Mouse (Mus musculus): Measurements from ENCODE around the gene Bean1. TPM values are rescaled to one million over a fixed set of nuclear protein-coding genes. Genes with fewer than 3 reads are reported as not detected.
"Not testable (repeated sequence)": the region's sequence is repeated elsewhere in the genome, so short reads cannot be mapped to it uniquely, and the experiment has no call there.

The Bean1 gene
- polyA plus RNA-seq, 1 experiment: 23.0 TPM

DNA sequence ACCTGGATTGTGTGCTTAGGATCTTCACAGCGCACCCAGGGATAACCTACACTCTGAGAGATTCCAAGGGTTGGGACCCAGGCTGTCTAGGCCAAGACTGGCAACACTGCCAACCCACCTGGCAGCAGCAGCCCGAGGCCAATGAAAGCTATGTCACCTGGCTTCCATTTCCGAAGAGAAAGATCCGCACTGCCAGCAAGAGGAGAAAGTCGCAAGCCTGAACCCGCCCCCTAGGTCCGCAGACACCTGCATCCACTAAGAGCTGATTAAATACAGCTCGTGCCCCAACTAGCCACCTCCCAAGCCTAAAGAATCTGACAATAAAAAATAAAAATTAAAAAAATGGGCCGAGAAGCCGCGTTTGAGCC is 77.7 kb downstream of the Bean1 start:
- Histone ChIP-seq H3K27me3 (ENCODE audit: control insufficient read depth, insufficient read depth, low read length) (no peaks in the 10 kb centered on the region), H3K4me3 (replicated peaks; ENCODE audit: insufficient read depth, low read depth, low read length) (peak overlapping the region; percentile 74), H3K4me1 (ENCODE audit: control insufficient read depth, insufficient read depth, low read length) (peaks cover 4% of the 10 kb centered on the region; the same call in 1 of the 2 replicates), H3K27ac (ENCODE audit: insufficient read depth, low read length) (no peak overlapping the region)
- 2% methylated on average over 11 of the region's 11 CpGs for WGBS
- no peak for TF ChIP-seq CTCF (IDR thresholded peaks at IDR 0.05; ENCODE audit: borderline replicate concordance, insufficient read depth, low read depth, low read length)
- no peak for TF ChIP-seq POLR2A (IDR thresholded peaks at IDR 0.05; ENCODE audit: borderline replicate concordance, insufficient read depth, low read length)
- DNase-seq: peak; percentile 51 to 56

DNA sequence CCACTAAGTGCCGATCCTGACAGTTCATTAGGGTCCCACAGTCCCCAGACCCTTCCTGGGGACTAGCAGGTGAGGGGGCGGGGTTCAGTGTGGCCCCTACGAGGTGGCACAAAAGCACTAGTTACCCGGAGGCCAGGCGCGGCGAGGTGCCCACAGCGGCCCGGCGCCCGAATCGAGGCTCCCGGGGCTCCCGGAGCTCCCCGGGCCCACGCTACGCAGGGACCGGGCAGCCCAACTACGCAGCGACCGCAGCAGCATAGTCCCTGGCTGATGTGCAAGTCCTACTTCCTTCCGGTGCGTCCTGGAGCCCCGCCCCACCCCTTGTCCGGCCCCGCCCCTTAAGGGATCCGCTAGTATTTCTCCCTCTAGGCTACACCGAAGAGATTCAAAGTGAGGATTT is 78.0 kb downstream of the Bean1 start, which contains the start of gene Tk2:
Gene Tk2, minus strand, starts transcription at position 283 of the 400 bp plus-strand sequence.
- no peak for TF ChIP-seq CTCF (IDR thresholded peaks at IDR 0.05; ENCODE audit: borderline replicate concordance, insufficient read depth, low read depth, low read length)
- TF ChIP-seq POLR2A (IDR thresholded peaks at IDR 0.05; ENCODE audit: borderline replicate concordance, insufficient read depth, low read length): peak; percentile 52; the same call in 1 of the 2 replicates
- no peaks in the 10 kb centered on the region for H3K27me3 ChIP-seq (ENCODE audit: control insufficient read depth, insufficient read depth, low read length)
- H3K27ac ChIP-seq (ENCODE audit: insufficient read depth, low read length): no peak within 1 kb of the TSS
- peak; percentile 69 to 71 for DNase-seq
- WGBS: under 1% methylated on average over 28 of the region's 28 CpGs
- peaks cover 4% of the 10 kb centered on the region; the same call in 1 of the 2 replicates for H3K4me1 ChIP-seq (ENCODE audit: control insufficient read depth, insufficient read depth, low read length)
- H3K4me3 ChIP-seq (replicated peaks; ENCODE audit: insufficient read depth, low read depth, low read length): peak within 1 kb of the TSS; percentile 74

DNA sequence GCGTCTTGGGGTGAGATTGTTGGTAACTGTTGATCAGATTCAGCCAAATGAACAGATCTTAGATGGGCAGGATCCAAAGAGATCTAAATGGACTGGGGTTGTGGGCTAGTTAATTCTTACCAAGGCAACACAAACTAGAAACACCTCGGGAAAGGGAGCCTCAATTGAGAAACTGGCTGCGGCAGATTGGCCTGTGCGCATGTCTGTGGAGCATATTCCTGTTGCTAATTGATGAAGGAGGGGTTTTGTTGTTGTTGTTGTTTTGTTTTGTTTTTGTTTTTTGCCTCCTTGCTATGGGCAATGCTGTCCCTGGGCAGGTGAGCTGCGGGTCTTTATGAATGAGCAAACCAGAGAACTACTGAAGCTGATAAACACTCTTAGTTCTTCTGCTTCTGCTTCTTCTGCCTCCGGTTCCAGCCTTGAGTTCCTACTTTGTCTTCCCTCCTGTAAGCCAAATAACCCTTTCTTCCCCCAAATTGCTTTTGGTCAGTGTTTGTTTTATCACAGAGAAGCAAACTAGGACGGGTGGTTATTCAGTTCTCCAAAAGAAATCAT is 79.3 kb downstream of the Bean1 start:
- Histone ChIP-seq H3K27ac (ENCODE audit: insufficient read depth, low read length) (no peak overlapping the region), H3K4me3 (replicated peaks; ENCODE audit: insufficient read depth, low read depth, low read length) (no peak overlapping the region), H3K4me1 (ENCODE audit: control insufficient read depth, insufficient read depth, low read length) (peaks cover 4% of the 10 kb centered on the region; the same call in 1 of the 2 replicates), H3K27me3 (ENCODE audit: control insufficient read depth, insufficient read depth, low read length) (no peaks in the 10 kb centered on the region)
- WGBS: 89% methylated on average over 7 of the region's 7 CpGs
- no peak for DNase-seq
- TF ChIP-seq CTCF (IDR thresholded peaks at IDR 0.05; ENCODE audit: borderline replicate concordance, insufficient read depth, low read depth, low read length) (no peak), POLR2A (IDR thresholded peaks at IDR 0.05; ENCODE audit: borderline replicate concordance, insufficient read depth, low read length) (no peak)

DNA sequence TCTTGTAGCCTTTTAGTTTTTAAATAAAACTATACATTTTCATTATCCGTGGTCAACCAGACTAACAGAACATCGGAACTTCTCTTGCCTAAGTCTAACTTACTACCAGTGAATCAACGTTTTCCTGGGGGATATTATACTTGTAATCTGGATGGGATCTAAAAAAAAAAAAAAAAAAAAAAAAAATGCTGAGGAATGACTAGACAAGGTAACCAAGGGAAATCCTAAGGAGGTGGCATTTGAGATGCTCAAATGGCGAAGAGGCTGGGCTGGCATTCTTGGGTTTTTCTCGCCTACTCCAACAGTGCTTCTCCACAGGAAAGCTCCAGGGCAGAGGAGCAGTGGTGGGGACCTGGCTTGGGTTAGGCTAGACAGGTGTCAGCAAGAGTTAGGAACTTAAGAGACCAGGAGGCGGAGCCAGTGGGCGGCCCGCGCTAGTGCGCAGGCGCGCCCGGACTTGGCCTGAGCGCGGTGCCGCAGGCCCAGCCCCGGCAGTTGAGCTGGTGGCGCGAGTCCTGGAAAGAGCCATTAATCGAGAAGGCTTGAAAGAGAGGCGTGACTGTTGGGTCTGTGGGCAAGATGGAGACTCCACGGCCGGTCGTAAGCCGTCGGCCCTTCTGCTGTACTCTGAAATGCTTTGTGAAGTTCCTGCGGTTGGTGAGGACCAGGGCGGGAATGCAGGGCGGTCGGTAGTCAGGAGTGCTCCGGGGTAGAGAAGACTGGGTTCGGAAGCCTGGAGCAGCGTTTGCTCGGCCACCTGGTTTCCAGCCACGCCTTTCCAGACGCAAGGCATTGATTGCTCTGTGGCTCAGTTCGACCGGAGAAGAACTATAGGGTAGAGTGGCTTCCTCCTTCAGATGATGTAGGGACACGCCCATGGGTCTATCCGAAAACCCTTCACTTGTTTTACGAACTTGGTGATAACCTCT is 80.5 kb downstream of the Bean1 start, which contains the start of gene Cklf:
Gene Cklf, plus strand, starts transcription at position 423 of the 929 bp plus-strand sequence.
- TF ChIP-seq POLR2A (IDR thresholded peaks at IDR 0.05; ENCODE audit: borderline replicate concordance, insufficient read depth, low read length) (peak; percentile 30; the same call in 1 of the 2 replicates), CTCF (IDR thresholded peaks at IDR 0.05; ENCODE audit: borderline replicate concordance, insufficient read depth, low read depth, low read length) (peak; percentile 11; the same call in 1 of the 2 replicates)
- Histone ChIP-seq H3K4me1 (ENCODE audit: control insufficient read depth, insufficient read depth, low read length) (peaks cover 4% of the 10 kb centered on the region; the same call in 1 of the 2 replicates), H3K27me3 (ENCODE audit: control insufficient read depth, insufficient read depth, low read length) (no peaks in the 10 kb centered on the region), H3K4me3 (replicated peaks; ENCODE audit: insufficient read depth, low read depth, low read length) (peak within 1 kb of the TSS; percentile 73), H3K27ac (ENCODE audit: insufficient read depth, low read length) (no peak within 1 kb of the TSS)
- 5% methylated on average over 41 of the region's 41 CpGs for WGBS
- peak; percentile 78 to 80 for DNase-seq

DNA sequence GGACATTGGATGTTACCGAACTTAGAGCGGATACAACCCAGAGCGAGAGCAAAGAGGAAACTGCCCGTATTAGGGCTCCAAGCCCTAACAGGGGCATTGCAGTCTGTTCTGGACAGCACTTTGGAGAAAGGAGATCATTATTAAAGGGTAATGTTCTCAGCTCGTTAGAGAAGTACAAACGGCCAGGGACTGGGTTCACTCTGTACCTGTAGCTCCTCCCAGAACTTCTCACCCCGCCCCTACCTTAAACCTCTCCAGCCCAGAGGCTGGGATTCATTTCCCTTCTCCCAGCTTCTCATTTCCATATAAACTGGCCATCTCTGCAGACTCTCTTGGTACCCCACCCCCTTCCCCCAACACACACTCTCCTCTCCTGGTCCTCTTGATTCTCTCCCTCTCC is 81.2 kb downstream of the Bean1 start:
- Histone ChIP-seq H3K4me3 (replicated peaks; ENCODE audit: insufficient read depth, low read depth, low read length) (peak overlapping the region; percentile 28), H3K27me3 (ENCODE audit: control insufficient read depth, insufficient read depth, low read length) (no peaks in the 10 kb centered on the region), H3K27ac (ENCODE audit: insufficient read depth, low read length) (no peak overlapping the region), H3K4me1 (ENCODE audit: control insufficient read depth, insufficient read depth, low read length) (peaks cover 4% of the 10 kb centered on the region; the same call in 1 of the 2 replicates)
- TF ChIP-seq POLR2A (IDR thresholded peaks at IDR 0.05; ENCODE audit: borderline replicate concordance, insufficient read depth, low read length) (no peak), CTCF (IDR thresholded peaks at IDR 0.05; ENCODE audit: borderline replicate concordance, insufficient read depth, low read depth, low read length) (no peak)
- WGBS: under 1% methylated on average over 7 of the region's 7 CpGs
- DNase-seq: no peak

DNA sequence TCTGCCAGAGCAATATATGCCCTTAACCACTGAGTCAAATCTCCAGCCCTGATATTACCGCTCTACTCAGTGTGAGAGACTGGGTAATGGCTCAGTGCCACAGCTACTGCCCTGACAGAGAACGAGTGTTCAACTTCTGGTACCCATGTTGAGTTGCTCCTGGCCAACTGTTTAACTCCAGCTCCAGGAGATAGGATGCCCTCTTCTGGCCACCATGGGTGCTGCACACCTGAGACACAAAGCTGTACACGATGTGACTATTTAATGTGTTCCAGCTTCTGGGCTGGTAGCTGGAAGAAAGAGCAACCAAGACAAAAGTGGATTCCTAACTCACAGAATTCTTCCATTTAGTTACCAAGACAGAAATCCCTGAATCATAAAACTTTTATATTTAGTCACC is 82.8 kb downstream of the Bean1 start:
- Histone ChIP-seq H3K27ac (ENCODE audit: insufficient read depth, low read length) (no peak overlapping the region), H3K27me3 (ENCODE audit: control insufficient read depth, insufficient read depth, low read length) (no peaks in the 10 kb centered on the region), H3K4me1 (ENCODE audit: control insufficient read depth, insufficient read depth, low read length) (no peaks in the 10 kb centered on the region), H3K4me3 (replicated peaks; ENCODE audit: insufficient read depth, low read depth, low read length) (no peak overlapping the region)
- no peak for DNase-seq
- 59% methylated on average over 3 of the region's 3 CpGs for WGBS
- 0 out of 2 replicates have a peak, but pooled peaks have one; percentile 9 for TF ChIP-seq CTCF (IDR thresholded peaks at IDR 0.05; ENCODE audit: borderline replicate concordance, insufficient read depth, low read depth, low read length)
- TF ChIP-seq POLR2A (IDR thresholded peaks at IDR 0.05; ENCODE audit: borderline replicate concordance, insufficient read depth, low read length): no peak

DNA sequence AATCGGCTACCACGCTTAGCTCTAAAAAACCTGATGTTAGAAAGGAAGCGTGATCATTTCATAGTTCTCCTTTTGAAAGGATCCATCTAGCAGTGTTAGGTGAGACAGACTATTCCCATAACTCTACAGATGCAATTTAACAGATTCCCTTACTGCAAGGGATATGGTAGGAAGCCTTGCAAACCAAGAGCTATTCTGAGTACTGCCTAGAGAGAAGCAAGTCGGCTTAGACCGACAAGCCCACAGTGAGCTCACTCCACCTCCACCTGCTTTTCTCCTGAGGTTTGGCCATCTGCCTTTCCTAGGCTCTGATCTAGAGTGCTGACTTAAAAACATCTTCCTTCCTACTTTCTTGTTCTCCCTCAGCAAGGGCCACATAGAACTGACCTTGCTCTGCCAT is 91.6 kb downstream of the Bean1 start:
- H3K27me3 ChIP-seq (ENCODE audit: control insufficient read depth, insufficient read depth, low read length); H3K27ac ChIP-seq (ENCODE audit: insufficient read depth, low read length); H3K4me1 ChIP-seq (ENCODE audit: control insufficient read depth, insufficient read depth, low read length); H3K4me3 ChIP-seq (replicated peaks; ENCODE audit: insufficient read depth, low read depth, low read length); DNase-seq: not testable (repeated sequence)
- WGBS: 53% methylated on average over 5 of the region's 5 CpGs

DNA sequence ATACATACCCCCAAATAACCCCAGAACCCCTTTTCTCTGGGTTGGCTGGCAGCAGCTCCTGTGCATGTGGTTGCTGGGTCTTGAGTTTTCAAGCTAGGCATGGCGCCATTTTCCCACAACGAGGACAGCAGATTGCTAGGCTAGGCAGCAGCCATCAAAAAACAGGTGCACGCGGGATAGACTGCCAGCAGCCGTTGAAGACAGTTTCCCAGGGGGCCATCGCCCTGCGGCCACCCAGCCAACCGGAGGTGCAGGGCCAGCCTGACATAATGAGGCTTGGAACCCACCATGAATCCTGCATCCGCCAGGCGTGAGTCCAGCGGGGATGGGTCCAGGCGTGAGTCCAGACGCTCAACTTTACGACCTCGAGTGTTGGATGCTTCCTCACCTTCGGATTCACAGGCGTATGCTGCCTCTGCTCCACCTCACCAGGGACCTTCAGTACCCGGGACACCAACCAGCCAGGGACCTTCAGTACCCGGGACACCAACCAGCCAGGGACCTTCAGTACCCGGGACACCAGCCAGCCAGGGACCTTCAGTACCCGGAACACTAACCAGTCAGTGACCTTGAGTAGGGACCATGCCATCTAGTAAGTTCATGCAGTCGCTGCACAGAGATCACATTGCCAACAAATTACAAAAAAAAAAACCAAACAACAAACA is 94.2 kb downstream of the Bean1 start:
- H3K4me3 ChIP-seq (replicated peaks; ENCODE audit: insufficient read depth, low read depth, low read length); H3K27ac ChIP-seq (ENCODE audit: insufficient read depth, low read length); DNase-seq; H3K27me3 ChIP-seq (ENCODE audit: control insufficient read depth, insufficient read depth, low read length); H3K4me1 ChIP-seq (ENCODE audit: control insufficient read depth, insufficient read depth, low read length): not testable (repeated sequence)
- WGBS: 29% methylated on average over 22 of the region's 22 CpGs

Data from cerebellum, adult 2 months (tissue).